Mouse (Mus musculus): ENCODE results near the gene Mus81.

GRCm38 (mm10) chr19:5457746-5458442 is 30.3 kb downstream of the Mus81 start, which contains the start of gene Ccdc85b:
- no peak for TF ChIP-seq CTCF (conservative IDR thresholded peaks at IDR 0.05 in 1 of 2, IDR thresholded peaks at IDR 0.05 in 1 of 2; ENCODE audit: low read depth in 2 of 2, low read length in 2 of 2)
- no peak for TF ChIP-seq HCFC1 (IDR thresholded peaks at IDR 0.05; ENCODE audit: low read depth, low read length)
- no peak for TF ChIP-seq POLR2AphosphoS2 (IDR thresholded peaks at IDR 0.05; ENCODE audit: low read depth, low read length)
- TF ChIP-seq MAX (IDR thresholded peaks at IDR 0.05; ENCODE audit: low read length), result no peak
- no peak for TF ChIP-seq POLR2A (IDR thresholded peaks at IDR 0.05; ENCODE audit: low read depth, low read length)
- no peak for TF ChIP-seq CHD2 (IDR thresholded peaks at IDR 0.05; ENCODE audit: low read length)
- TF ChIP-seq BHLHE40 (IDR thresholded peaks at IDR 0.05; ENCODE audit: low read depth, low read length), result no peak
- TF ChIP-seq RCOR1 (conservative IDR thresholded peaks at IDR 0.05; ENCODE audit: low read depth, low read length), result no peak
- no peak for TF ChIP-seq ZC3H11A (IDR thresholded peaks at IDR 0.05; ENCODE audit: low read depth, low read length)
- no peak for TF ChIP-seq MAZ (IDR thresholded peaks at IDR 0.05; ENCODE audit: low read depth, low read length)
- no peak for TF ChIP-seq USF2 (conservative IDR thresholded peaks at IDR 0.05; ENCODE audit: low read depth, low read length)

Data from CH12.LX (cell line).